Mouse (Mus musculus): ENCODE measurements around the gene Clec16a. TPM values are rescaled to one million over a fixed set of nuclear protein-coding genes. Genes with fewer than 3 reads are reported as not detected.

Clec16a gene
- total RNA-seq, 2 experiments from 2014 or later = 47.7 to 50.1 TPM

GRCm38 (mm10) chr16:10668453-10668852, 123.3 kb downstream of the Clec16a start:
- DNase-seq = no peak
- intact Hi-C loops (cut with DNase I) = loop anchor here (10.0 kb wide), 1 partner anchor 176 kb away; no protein-coding TSS in a partner anchor

- no peak for DNase-seq
- intact Hi-C loops (cut with DNase I) = loop anchor here (10.0 kb wide), 1 partner anchor 176 kb away; no protein-coding TSS in a partner anchor
Measured at GRCm38 (mm10) chr16:10668991-10669703, 124.0 kb downstream of the Clec16a start.

- DNase-seq = no peak
- intact Hi-C loops (cut with DNase I) = loop anchor here (10.0 kb wide), 1 partner anchor 175 kb away; no protein-coding TSS in a partner anchor
Measured at GRCm38 (mm10) chr16:10669936-10670335, 124.8 kb downstream of the Clec16a start.

- DNase-seq = no peak
- intact Hi-C loops (cut with DNase I) = no loop called here
Measured at GRCm38 (mm10) chr16:10672490-10672889, 127.4 kb downstream of the Clec16a start.

GRCm38 (mm10) chr16:10674020-10674419, 128.9 kb downstream of the Clec16a start:
- intact Hi-C loops (cut with DNase I) = no loop called here
- no peak for DNase-seq

GRCm38 (mm10) chr16:10674957-10675356, 129.8 kb downstream of the Clec16a start:
- DNase-seq = no peak
- intact Hi-C loops (cut with DNase I) = no loop called here

GRCm38 (mm10) chr16:10675612-10676011, 130.5 kb downstream of the Clec16a start:
- intact Hi-C loops (cut with DNase I) = no loop called here
- no peak for DNase-seq

- intact Hi-C loops (cut with DNase I) = no loop called here
- DNase-seq = no peak
Measured at GRCm38 (mm10) chr16:10676461-10677066, 131.4 kb downstream of the Clec16a start.

- intact Hi-C loops (cut with DNase I) = no loop called here
- DNase-seq = no peak
Measured at GRCm38 (mm10) chr16:10682521-10682920, 137.4 kb downstream of the Clec16a start.

GRCm38 (mm10) chr16:10683193-10684000, 138.3 kb downstream of the Clec16a start:
- DNase-seq = no peak
- intact Hi-C loops (cut with DNase I) = no loop called here

- peak; percentile 58 to 65 for DNase-seq
- intact Hi-C loops (cut with DNase I) = loop anchor here (2.0 kb wide), 1 partner anchor 49 kb away; no protein-coding TSS in a partner anchor
Measured at GRCm38 (mm10) chr16:10689748-10690318, 144.7 kb downstream of the Clec16a start.

- peak in 1 of 2 experiments; percentile 51 for DNase-seq
- intact Hi-C loops (cut with DNase I) = loop anchor here (2.0 kb wide), 1 partner anchor 48 kb away; no protein-coding TSS in a partner anchor
Measured at GRCm38 (mm10) chr16:10690442-10690841, 145.3 kb downstream of the Clec16a start.

GRCm38 (mm10) chr16:10691705-10692104, 146.6 kb downstream of the Clec16a start:
- intact Hi-C loops (cut with DNase I) = loop anchor here (2.0 kb wide), 1 partner anchor 47 kb away; no protein-coding TSS in a partner anchor
- DNase-seq = no peak

- DNase-seq = no peak
- intact Hi-C loops (cut with DNase I) = no loop called here
Measured at GRCm38 (mm10) chr16:10692848-10693247, 147.7 kb downstream of the Clec16a start.

- no peak for DNase-seq
- intact Hi-C loops (cut with DNase I) = no loop called here
Measured at GRCm38 (mm10) chr16:10693424-10693823, 148.3 kb downstream of the Clec16a start.

- intact Hi-C loops (cut with DNase I) = no loop called here
- DNase-seq = peak; percentile 41 to 44
Measured at GRCm38 (mm10) chr16:10694414-10694851, 149.3 kb downstream of the Clec16a start.

GRCm38 (mm10) chr16:10697861-10698659, 152.9 kb downstream of the Clec16a start:
- intact Hi-C loops (cut with DNase I) = no loop called here

GRCm38 (mm10) chr16:10699316-10699715, 154.2 kb downstream of the Clec16a start:
- no peak for DNase-seq
- intact Hi-C loops (cut with DNase I) = no loop called here

More at GRCm38 (mm10) chr16:10697861-10698659, 152.9 kb downstream of the Clec16a start:
- no peak for DNase-seq

GRCm38 (mm10) chr16:10700160-10700559, 155.0 kb downstream of the Clec16a start:
- intact Hi-C loops (cut with DNase I) = no loop called here
- no peak for DNase-seq

- intact Hi-C loops (cut with DNase I) = no loop called here
- DNase-seq = no peak
Measured at GRCm38 (mm10) chr16:10702399-10702798, 157.3 kb downstream of the Clec16a start.

All from heart, postnatal 10 days (tissue).